Mouse (Mus musculus): ENCODE measurements around the gene 1700061G19Rik.

GRCm38 (mm10) chr17:56866071-56866470 is 9.2 kb upstream of the 1700061G19Rik start:
- TF ChIP-seq EP300 (IDR thresholded peaks at IDR 0.05; ENCODE audit: insufficient read depth, low read depth, low read length) (no peak), CTCF (IDR thresholded peaks at IDR 0.05; ENCODE audit: low read depth, low read length) (no peak)
